In genomic region chr11:35447951-35448350, GRCm38 (mm10) we compare ENCODE assay signal across 16 mouse cellular contexts.
DNase-seq lines count a peak whose midpoint lies in the region; ATAC-seq and TF ChIP-seq lines count a peak whose summit lies in the region.
"Had no signal": no experiment of that assay in that cellular context is flagged by ENCODE, and none has a peak within 500 bp of the region (broad histone marks: within the 10 kb centered on the region; RNA-seq: fewer than 3 reads in every experiment).

No protein-coding gene starts in this region.

- TF ChIP-seq CTCF in kidney, postnatal 0 days (IDR thresholded peaks at IDR 0.05; ENCODE audit: low read depth), result no peak
- no peak for TF ChIP-seq CTCF in stomach, postnatal 0 days (IDR thresholded peaks at IDR 0.05; ENCODE audit: low read depth)

- H3K36me3 ChIP-seq in kidney, postnatal 0 days (ENCODE audit: insufficient read depth, low read length), result no peaks in the 10 kb centered on the region
- no peaks in the 10 kb centered on the region for H3K36me3 ChIP-seq in stomach, embryonic 15.5 days
- no peaks in the 10 kb centered on the region for H3K36me3 ChIP-seq in stomach, postnatal 0 days (ENCODE audit: control insufficient read depth, insufficient read depth, low read length)
- no peaks in the 10 kb centered on the region for H3K36me3 ChIP-seq in limb, embryonic 10.5 days
- H3K36me3 ChIP-seq: G1E; hindbrain, embryonic 10.5 days; neural tube, embryonic 13.5 days had no signal

- H3K4me3 ChIP-seq in kidney, postnatal 0 days (replicated peaks; ENCODE audit: low read depth, low read length), result no peak overlapping the region
- H3K4me3 ChIP-seq in stomach, embryonic 15.5 days (replicated peaks), result no peak overlapping the region
- no peak overlapping the region for H3K4me3 ChIP-seq in stomach, postnatal 0 days (ENCODE audit: low read depth, low read length)
- H3K4me3 ChIP-seq in limb, embryonic 10.5 days, result 0 out of 2 replicates have a peak overlapping the region, but pooled peaks have one; percentile 1
- H3K4me3 ChIP-seq: hindbrain, embryonic 10.5 days; neural tube, embryonic 13.5 days had no signal

- peak; percentile 50 for DNase-seq in kidney, postnatal 0 days (ENCODE audit: low spot score)
- no peak for DNase-seq in kidney, adult 8-10 months
- no peak for DNase-seq in stomach, postnatal 0 days (ENCODE audit: low spot score)
- DNase-seq in limb, embryonic 10.5 days (ENCODE audit: low spot score), result peak; percentile 77
- DNase-seq in gastrocnemius, adult 18-20 months (ENCODE audit: low spot score), result no peak
- DNase-seq in left cerebral cortex, adult 18-20 months (ENCODE audit: low spot score in 2 of 2), result no peak
- DNase-seq: B cell, adult 2 months; layer of hippocampus, postnatal 36 days; thymus, postnatal 4 days had no signal

- no peak overlapping the region for H3K4me2 ChIP-seq in kidney, postnatal 0 days (ENCODE audit: low read length)
- no peak overlapping the region for H3K4me2 ChIP-seq in stomach, embryonic 15.5 days
- no peak overlapping the region for H3K4me2 ChIP-seq in stomach, postnatal 0 days (replicated peaks; ENCODE audit: low read depth)
- H3K4me2 ChIP-seq: liver, embryonic 11.5 days; neural tube, embryonic 13.5 days had no signal

- peaks cover 10% of the 10 kb centered on the region; the same call in 1 of the 2 replicates for H3K4me1 ChIP-seq in kidney, postnatal 0 days (replicated peaks; ENCODE audit: insufficient read depth, low read length)
- H3K4me1 ChIP-seq in stomach, embryonic 15.5 days, result no peaks in the 10 kb centered on the region
- H3K4me1 ChIP-seq in stomach, postnatal 0 days (replicated peaks; ENCODE audit: control insufficient read depth, insufficient read depth), result no peaks in the 10 kb centered on the region
- H3K4me1 ChIP-seq in limb, embryonic 10.5 days, result peaks cover 85% of the 10 kb centered on the region

- H3K9me3 ChIP-seq in kidney, postnatal 0 days (replicated peaks; ENCODE audit: low read length), result no peaks in the 10 kb centered on the region
- H3K9me3 ChIP-seq in stomach, embryonic 15.5 days, result no peaks in the 10 kb centered on the region
- no peaks in the 10 kb centered on the region for H3K9me3 ChIP-seq in stomach, postnatal 0 days (ENCODE audit: control insufficient read depth, low read length)
- no peaks in the 10 kb centered on the region for H3K9me3 ChIP-seq in limb, embryonic 10.5 days (replicated peaks)
- H3K9me3 ChIP-seq: hindbrain, embryonic 10.5 days; neural tube, embryonic 13.5 days had no signal

- peak overlapping the region; percentile 0; the same call in 1 of the 2 replicates for H3K27ac ChIP-seq in kidney, postnatal 0 days
- H3K27ac ChIP-seq in stomach, embryonic 15.5 days, result no peak overlapping the region
- H3K27ac ChIP-seq in stomach, postnatal 0 days (replicated peaks), result no peak overlapping the region
- peak overlapping the region; percentile 66 for H3K27ac ChIP-seq in limb, embryonic 10.5 days
- H3K27ac ChIP-seq: hindbrain, embryonic 10.5 days; neural tube, embryonic 13.5 days had no signal

- no peak for TF ChIP-seq EP300 in stomach, postnatal 0 days (optimal IDR thresholded peaks at IDR 0.05)

- H3K27me3 ChIP-seq in kidney, postnatal 0 days (ENCODE audit: insufficient read depth, low read length), result no peaks in the 10 kb centered on the region
- H3K27me3 ChIP-seq in stomach, embryonic 15.5 days (replicated peaks), result no peaks in the 10 kb centered on the region
- no peaks in the 10 kb centered on the region for H3K27me3 ChIP-seq in stomach, postnatal 0 days (ENCODE audit: control insufficient read depth, insufficient read depth, low read length)
- peaks cover 3% of the 10 kb centered on the region; the same call in 1 of the 2 replicates for H3K27me3 ChIP-seq in limb, embryonic 10.5 days (ENCODE audit: low read depth, poor library complexity, severe bottlenecking)

- ATAC-seq in kidney, postnatal 0 days (replicated peaks; ENCODE audit: low FRiP score, low read depth), result no peak
- peak; percentile 38; the same call in 1 of the 2 replicates for ATAC-seq in stomach, embryonic 15.5 days (ENCODE audit: insufficient read depth, low FRiP score, low read depth)
- no peak for ATAC-seq in stomach, postnatal 0 days (ENCODE audit: low FRiP score, low TSS enrichment)
- ATAC-seq: inflammation-experienced regulatory T-cells, adult 6 months; midbrain, embryonic 16.5 days had no signal

- WGBS in kidney, postnatal 0 days, result 19% methylated on average over 9 of the region's 9 CpGs
- 32% methylated on average over 9 of the region's 9 CpGs for WGBS in stomach, embryonic 15.5 days
- 49% methylated on average over 9 of the region's 9 CpGs for WGBS in stomach, postnatal 0 days
- 21% methylated on average over 9 of the region's 9 CpGs for WGBS in limb, embryonic 10.5 days

- H3K9ac ChIP-seq in kidney, postnatal 0 days (ENCODE audit: low read depth, low read length), result no peak overlapping the region
- H3K9ac ChIP-seq in stomach, embryonic 15.5 days, result no peak overlapping the region
- no peak overlapping the region for H3K9ac ChIP-seq in stomach, postnatal 0 days (ENCODE audit: low read length)
- H3K9ac ChIP-seq: neural tube, embryonic 13.5 days had no signal

Comparison
In these comparisons a context has a peak if more than half of its experiments do, and no peak if none do; other contexts are left out.
1. DNase-seq: peak in kidney, postnatal 0 days (single experiment) and limb, embryonic 10.5 days (single experiment); none in kidney, adult 8-10 months (0 of 2), stomach, postnatal 0 days (single experiment), gastrocnemius, adult 18-20 months (single experiment) and left cerebral cortex, adult 18-20 months (0 of 2).
2. H3K27ac ChIP-seq: peak in kidney, postnatal 0 days (single experiment) and limb, embryonic 10.5 days (single experiment); none in stomach, embryonic 15.5 days (single experiment) and stomach, postnatal 0 days (single experiment).